Mouse (Mus musculus): ENCODE results near the gene Miox. TPM values are rescaled to one million over a fixed set of nuclear protein-coding genes. Genes with fewer than 3 reads are reported as not detected.

Gene Miox
- polyA plus RNA-seq, 1 experiment from 2014 or later: 119 TPM

DNA sequence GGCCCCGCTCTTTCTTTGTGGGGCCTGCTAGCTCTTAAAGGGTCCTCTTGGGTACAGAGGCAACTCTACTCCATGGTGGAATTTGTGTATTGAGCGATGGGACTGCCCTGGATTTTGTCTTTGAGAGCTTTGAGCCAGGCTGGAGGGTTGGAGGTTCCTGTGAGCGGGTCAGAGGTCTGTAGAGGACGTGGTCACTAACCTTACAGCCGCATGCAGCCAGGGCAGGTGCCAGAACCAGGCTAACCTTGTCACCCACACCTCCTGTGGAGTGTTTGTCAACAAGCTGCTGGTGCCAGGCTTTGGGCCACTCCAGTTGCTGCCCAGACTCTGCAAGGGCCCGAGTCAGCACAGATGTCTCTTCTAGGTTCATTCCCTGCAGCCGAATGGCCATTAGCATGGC lies 41.8 kb downstream of the Miox start:
- Histone ChIP-seq H3K36me3 (ENCODE audit: insufficient read depth, low read length) (peaks cover 12% of the 10 kb centered on the region), H3K27me3 (ENCODE audit: insufficient read depth, low read length) (peaks cover 36% of the 10 kb centered on the region), H3K27ac (no peak overlapping the region), H3K9ac (ENCODE audit: low read depth, low read length) (no peak overlapping the region), H3K4me1 (replicated peaks; ENCODE audit: insufficient read depth, low read length) (peaks cover 33% of the 10 kb centered on the region), H3K9me3 (replicated peaks; ENCODE audit: low read length) (no peaks in the 10 kb centered on the region), H3K4me3 (replicated peaks; ENCODE audit: low read depth, low read length) (no peak overlapping the region), H3K4me2 (ENCODE audit: low read length) (no peak overlapping the region)
- WGBS: 87% methylated on average over 7 of the region's 7 CpGs
- TF ChIP-seq CTCF (IDR thresholded peaks at IDR 0.05; ENCODE audit: low read depth): no peak
- no peak for DNase-seq (ENCODE audit: low spot score)
- no peak for ATAC-seq (replicated peaks; ENCODE audit: low FRiP score, low read depth)

DNA sequence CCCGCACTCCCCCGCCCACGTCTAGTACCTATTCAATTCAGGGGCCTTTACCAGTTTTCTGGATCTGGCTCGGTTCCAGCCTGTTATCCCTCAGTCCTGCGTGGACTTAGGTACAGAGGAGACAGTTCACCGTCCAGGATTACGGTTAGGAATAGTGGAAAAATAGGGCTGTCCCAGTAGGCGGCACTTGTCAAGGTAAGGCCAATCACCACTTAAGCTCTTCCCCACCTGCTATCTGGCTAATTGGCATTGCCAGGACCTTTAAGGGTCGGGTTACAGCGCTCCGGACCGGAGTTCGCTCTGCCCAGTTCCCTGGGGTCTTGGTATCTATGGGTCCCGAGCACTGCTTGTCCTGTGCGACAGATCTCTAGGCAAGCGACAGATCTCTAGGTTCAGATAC lies 42.8 kb downstream of the Miox start, which contains the start of gene Tymp:
Gene Tymp (minus strand): TSS at position 83 of the 400 bp plus-strand sequence.
- no peak for DNase-seq (ENCODE audit: low spot score)
- no peak within 1 kb of the TSS for H3K27ac ChIP-seq
- no peak for TF ChIP-seq CTCF (IDR thresholded peaks at IDR 0.05; ENCODE audit: low read depth)
- peaks cover 36% of the 10 kb centered on the region for H3K27me3 ChIP-seq (ENCODE audit: insufficient read depth, low read length)
- no peak within 1 kb of the TSS for H3K9ac ChIP-seq (ENCODE audit: low read depth, low read length)
- H3K9me3 ChIP-seq (replicated peaks; ENCODE audit: low read length): no peaks in the 10 kb centered on the region
- WGBS: 23% methylated on average over 16 of the region's 16 CpGs
- ATAC-seq (replicated peaks; ENCODE audit: low FRiP score, low read depth): no peak
- H3K4me2 ChIP-seq (ENCODE audit: low read length): peak within 1 kb of the TSS; percentile 25; the same call in 1 of the 2 replicates
- no peak within 1 kb of the TSS for H3K4me3 ChIP-seq (replicated peaks; ENCODE audit: low read depth, low read length)
- peaks cover 3% of the 10 kb centered on the region for H3K36me3 ChIP-seq (ENCODE audit: insufficient read depth, low read length)
- H3K4me1 ChIP-seq (replicated peaks; ENCODE audit: insufficient read depth, low read length): peaks cover 33% of the 10 kb centered on the region

DNA sequence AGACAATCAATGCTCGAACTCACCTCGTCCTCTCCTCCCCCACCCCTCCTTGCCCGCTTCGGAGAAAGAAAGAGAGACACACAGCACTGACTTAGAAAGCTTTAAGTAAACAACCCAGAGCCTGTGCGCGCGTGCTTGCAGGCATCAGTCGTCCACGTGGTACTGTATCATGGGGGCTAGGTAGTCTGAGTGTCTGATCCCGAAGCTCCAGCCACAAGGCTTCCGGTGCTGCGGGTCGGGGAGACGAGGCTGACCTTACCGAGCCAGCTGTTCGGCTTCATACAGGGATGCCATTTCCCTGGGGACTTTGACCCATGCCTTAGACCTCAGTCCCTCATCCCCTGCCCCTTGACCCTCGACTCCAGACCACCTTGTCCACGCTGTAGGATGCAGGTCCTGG lies 43.2 kb downstream of the Miox start:
- no peaks in the 10 kb centered on the region for H3K9me3 ChIP-seq (replicated peaks; ENCODE audit: low read length)
- H3K4me1 ChIP-seq (replicated peaks; ENCODE audit: insufficient read depth, low read length): peaks cover 33% of the 10 kb centered on the region
- H3K9ac ChIP-seq (ENCODE audit: low read depth, low read length): no peak overlapping the region
- DNase-seq (ENCODE audit: low spot score) (peak; percentile 3), ATAC-seq (replicated peaks; ENCODE audit: low FRiP score, low read depth) (no peak)
- no peak overlapping the region for H3K27ac ChIP-seq
- H3K4me2 ChIP-seq (ENCODE audit: low read length): peak overlapping the region; percentile 25; the same call in 1 of the 2 replicates
- WGBS: 6% methylated on average over 18 of the region's 18 CpGs
- peaks cover 36% of the 10 kb centered on the region for H3K27me3 ChIP-seq (ENCODE audit: insufficient read depth, low read length)
- no peak for TF ChIP-seq CTCF (IDR thresholded peaks at IDR 0.05; ENCODE audit: low read depth)
- no peak overlapping the region for H3K4me3 ChIP-seq (replicated peaks; ENCODE audit: low read depth, low read length)
- H3K36me3 ChIP-seq (ENCODE audit: insufficient read depth, low read length): no peaks in the 10 kb centered on the region

GRCm38 (mm10) chr15:89377938-89378828 lies 44.0 kb downstream of the Miox start:
- H3K27ac ChIP-seq: no peak overlapping the region
- no peak for TF ChIP-seq CTCF (IDR thresholded peaks at IDR 0.05; ENCODE audit: low read depth)
- H3K36me3 ChIP-seq (ENCODE audit: insufficient read depth, low read length): no peaks in the 10 kb centered on the region
- H3K4me2 ChIP-seq (ENCODE audit: low read length): peak overlapping the region; percentile 62
- H3K9ac ChIP-seq (ENCODE audit: low read depth, low read length): peak overlapping the region; percentile 24; the same call in 1 of the 2 replicates
- peaks cover 25% of the 10 kb centered on the region for H3K4me1 ChIP-seq (replicated peaks; ENCODE audit: insufficient read depth, low read length)
- DNase-seq (ENCODE audit: low spot score) (no peak), ATAC-seq (replicated peaks; ENCODE audit: low FRiP score, low read depth) (no peak)
- H3K27me3 ChIP-seq (ENCODE audit: insufficient read depth, low read length): peaks cover 36% of the 10 kb centered on the region
- no peaks in the 10 kb centered on the region for H3K9me3 ChIP-seq (replicated peaks; ENCODE audit: low read length)
- 12% methylated on average over 46 of the region's 46 CpGs for WGBS
- H3K4me3 ChIP-seq (replicated peaks; ENCODE audit: low read depth, low read length): peak overlapping the region; percentile 39

GRCm38 (mm10) chr15:89378831-89379401 lies 44.7 kb downstream of the Miox start, which contains the start of gene Odf3b:
Odf3b (minus strand) TSS chr15:89379282.
- 1% methylated on average over 30 of the region's 33 CpGs for WGBS
- Histone ChIP-seq H3K27me3 (ENCODE audit: insufficient read depth, low read length) (peaks cover 36% of the 10 kb centered on the region), H3K27ac (no peak within 1 kb of the TSS), H3K4me2 (ENCODE audit: low read length) (peak within 1 kb of the TSS; percentile 62), H3K4me1 (replicated peaks; ENCODE audit: insufficient read depth, low read length) (peaks cover 24% of the 10 kb centered on the region), H3K4me3 (replicated peaks; ENCODE audit: low read depth, low read length) (peak within 1 kb of the TSS; percentile 39), H3K9ac (ENCODE audit: low read depth, low read length) (peak within 1 kb of the TSS; percentile 24), H3K9me3 (replicated peaks; ENCODE audit: low read length) (no peaks in the 10 kb centered on the region), H3K36me3 (ENCODE audit: insufficient read depth, low read length) (no peaks in the 10 kb centered on the region)
- TF ChIP-seq CTCF (IDR thresholded peaks at IDR 0.05; ENCODE audit: low read depth): no peak
- ATAC-seq (replicated peaks; ENCODE audit: low FRiP score, low read depth): no peak
- DNase-seq (ENCODE audit: low spot score): peak; percentile 44

GRCm38 (mm10) chr15:89379429-89379828 lies 45.2 kb downstream of the Miox start:
- Histone ChIP-seq H3K9me3 (replicated peaks; ENCODE audit: low read length) (no peaks in the 10 kb centered on the region), H3K4me3 (replicated peaks; ENCODE audit: low read depth, low read length) (peak overlapping the region; percentile 39), H3K4me1 (replicated peaks; ENCODE audit: insufficient read depth, low read length) (peaks cover 19% of the 10 kb centered on the region), H3K36me3 (ENCODE audit: insufficient read depth, low read length) (no peaks in the 10 kb centered on the region), H3K27ac (no peak overlapping the region), H3K27me3 (ENCODE audit: insufficient read depth, low read length) (peaks cover 36% of the 10 kb centered on the region), H3K4me2 (ENCODE audit: low read length) (peak overlapping the region; percentile 62), H3K9ac (ENCODE audit: low read depth, low read length) (no peak overlapping the region)
- 13% methylated on average over 10 of the region's 10 CpGs for whole genome bisulfite sequencing
- no peak for ATAC-seq (replicated peaks; ENCODE audit: low FRiP score, low read depth)
- no peak for DNase-seq (ENCODE audit: low spot score)
- TF ChIP-seq CTCF (IDR thresholded peaks at IDR 0.05; ENCODE audit: low read depth): no peak

Measured in kidney, postnatal 0 days (tissue).